Mouse (Mus musculus): ENCODE data around the gene Nudt19.

DNA sequence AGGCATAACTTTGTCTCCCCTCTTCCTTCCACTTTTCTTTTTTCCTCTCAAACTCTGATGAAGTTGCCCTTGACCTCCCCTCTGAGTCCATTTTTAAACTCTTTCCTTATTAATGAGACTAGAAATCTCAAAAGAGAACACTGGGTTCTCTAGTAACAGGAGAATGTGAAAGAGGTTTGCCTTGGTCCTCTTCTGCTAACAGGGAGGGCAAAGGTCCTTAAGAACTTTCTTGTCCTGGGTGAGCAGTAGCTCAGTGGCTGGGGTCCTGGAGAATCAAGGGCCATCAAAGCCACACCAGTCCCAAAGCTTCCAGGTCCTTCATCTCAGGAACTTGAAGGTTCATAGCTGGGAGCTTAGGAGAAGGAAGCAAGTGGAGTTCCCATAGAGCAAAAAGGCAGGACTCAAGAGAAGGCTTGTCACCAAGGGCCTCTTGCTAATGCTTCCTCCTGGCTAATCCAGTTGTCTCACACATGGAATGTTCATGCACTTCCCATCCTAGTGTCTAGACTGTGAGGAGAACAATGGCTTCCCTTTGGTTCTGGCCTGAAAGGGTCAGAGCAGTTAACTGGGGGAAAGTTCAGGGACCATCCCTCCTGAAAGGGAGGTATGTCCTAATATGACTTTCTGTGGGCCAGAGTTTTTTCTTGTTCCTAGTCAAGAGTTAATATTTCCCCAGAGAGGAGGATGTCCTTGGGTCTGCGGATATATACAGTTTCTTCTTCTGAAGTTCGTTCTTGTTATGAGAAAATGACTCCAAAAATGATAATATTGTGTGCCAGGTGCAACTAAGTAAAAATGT is 8.2 kb upstream of the Nudt19 start:
- TF ChIP-seq GATA1 (IDR thresholded peaks at IDR 0.05; ENCODE audit: low read length) (no peak), TAL1 (IDR thresholded peaks at IDR 0.05; ENCODE audit: low read length) (no peak)

Data from erythroblast, embryonic 14.5 days (primary cell).